In genomic region chrX:108835233-108835632, GRCm38 (mm10) we compare ENCODE assay signal across 9 mouse cellular contexts. TPM values are rescaled to one million over a fixed set of nuclear protein-coding genes. Genes with fewer than 3 reads are reported as not detected.
DNase-seq lines count a peak whose midpoint lies in the region; ATAC-seq and TF ChIP-seq lines count a peak whose summit lies in the region.
"Had no signal": no experiment of that assay in that cellular context is flagged by ENCODE, and none has a peak within 500 bp of the region (broad histone marks: within the 10 kb centered on the region; RNA-seq: fewer than 3 reads in every experiment).

No protein-coding gene starts in this region.

- H3K36me3 ChIP-seq in heart, embryonic 14.5 days (ENCODE audit: control insufficient read depth, insufficient read depth, low read length) = no peaks in the 10 kb centered on the region
- H3K36me3 ChIP-seq in ES-E14 (ENCODE audit: control insufficient read depth, insufficient read depth, low read length, poor library complexity, severe bottlenecking) (no peaks in the 10 kb centered on the region), macrophage (ENCODE audit: inconsistent target) (no peaks in the 10 kb centered on the region)
- no peaks in the 10 kb centered on the region for H3K36me3 ChIP-seq in forebrain, embryonic 16.5 days (ENCODE audit: control insufficient read depth, insufficient read depth)

- no peaks in the 10 kb centered on the region for H3K9me3 ChIP-seq in heart, embryonic 14.5 days (ENCODE audit: control insufficient read depth, low read length)
- no peaks in the 10 kb centered on the region for H3K9me3 ChIP-seq in ES-E14 (ENCODE audit: control insufficient read depth, insufficient read depth, low read depth, low read length)
- H3K9me3 ChIP-seq in forebrain, embryonic 16.5 days (ENCODE audit: control insufficient read depth, low read length) = no peaks in the 10 kb centered on the region

- no peak for ATAC-seq in heart, embryonic 14.5 days (ENCODE audit: insufficient number of reproducible peaks, insufficient read depth, low FRiP score, low read depth)
- ATAC-seq in forebrain, embryonic 16.5 days = no peak

- no peaks in the 10 kb centered on the region for H3K4me1 ChIP-seq in heart, embryonic 14.5 days (ENCODE audit: control insufficient read depth in 2 of 2, insufficient read depth in 2 of 2, low read length in 2 of 2)
- no peaks in the 10 kb centered on the region for H3K4me1 ChIP-seq in ES-E14 (ENCODE audit: control insufficient read depth in 2 of 2, insufficient read depth in 2 of 2, low read length in 2 of 2, poor library complexity in 1 of 2)
- no peaks in the 10 kb centered on the region for H3K4me1 ChIP-seq in forebrain, embryonic 16.5 days (replicated peaks; ENCODE audit: control insufficient read depth, insufficient read depth, low read length)

- no peak for DNase-seq in heart, postnatal 4 days
- no peak for DNase-seq in ES-E14 (ENCODE audit: low read depth, low spot score)
- no peak for DNase-seq in layer of hippocampus, adult 9-10 months (ENCODE audit: low spot score)
- no peak for DNase-seq in spleen, postnatal 14 days (ENCODE audit: low spot score in 2 of 2)
- DNase-seq in cerebellum, adult 8-10 months = no peak
- DNase-seq: cerebellum, postnatal 10 days had no signal

- no peaks in the 10 kb centered on the region for H3K27me3 ChIP-seq in heart, embryonic 14.5 days (ENCODE audit: control insufficient read depth, insufficient read depth, low read length)
- H3K27me3 ChIP-seq in forebrain, embryonic 16.5 days (replicated peaks; ENCODE audit: control insufficient read depth, insufficient read depth, low read length) = no peaks in the 10 kb centered on the region

- WGBS in heart, embryonic 14.5 days = 62% methylated on average over 5 of the region's 5 CpGs
- 70% methylated on average over 5 of the region's 5 CpGs for WGBS in forebrain, embryonic 16.5 days
- WGBS in macrophage (ENCODE audit: missing documents) = 30% methylated on average over 5 of the region's 5 CpGs

- H3K79me2 ChIP-seq in macrophage (ENCODE audit: inconsistent target) = peaks cover 19% of the 10 kb centered on the region; the same call in 1 of the 2 replicates

- H3K4me2 ChIP-seq in heart, embryonic 14.5 days (ENCODE audit: low read length) = peak overlapping the region; percentile 63
- H3K4me2 ChIP-seq in forebrain, embryonic 16.5 days (ENCODE audit: low read length) = peak overlapping the region; percentile 52

- H3K4me3 ChIP-seq in heart, embryonic 14.5 days (ENCODE audit: control insufficient read depth in 1 of 2, insufficient read depth in 1 of 2, low read depth in 1 of 2, low read length in 2 of 2) = peak overlapping the region; percentile 62 to 63; a peak in 3 of 4 replicates
- peak overlapping the region; percentile 63 to 87 for H3K4me3 ChIP-seq in ES-E14 (ENCODE audit: insufficient read depth in 1 of 2, low read depth in 1 of 2, low read length in 2 of 2, poor library complexity in 1 of 2, severe bottlenecking in 1 of 2)
- no peak overlapping the region; the same call in 1 of the 2 replicates for H3K4me3 ChIP-seq in forebrain, embryonic 16.5 days (replicated peaks; ENCODE audit: low read length)
- peak overlapping the region; percentile 50 for H3K4me3 ChIP-seq in macrophage (ENCODE audit: inconsistent target)

- in situ Hi-C loops in ES-E14 (cut with MboI; ENCODE audit: low sequenced_read_pairs in 2 of 2, unreplicated experiment in 2 of 2) = no loop called here

- no peak overlapping the region for H3K27ac ChIP-seq in heart, embryonic 14.5 days (replicated peaks in 1 of 2; ENCODE audit: control insufficient read depth in 1 of 2, insufficient read depth in 1 of 2, low read depth in 2 of 2, low read length in 2 of 2)
- H3K27ac ChIP-seq in ES-E14 (ENCODE audit: insufficient read depth, low read depth, low read length, poor library complexity, severe bottlenecking) (no peak overlapping the region), macrophage (no peak overlapping the region)
- H3K27ac ChIP-seq in forebrain, embryonic 16.5 days (ENCODE audit: low read length) = no peak overlapping the region

- no peak overlapping the region for H3K9ac ChIP-seq in heart, embryonic 14.5 days (ENCODE audit: low read length)
- peak overlapping the region; percentile 48; the same call in 1 of the 2 replicates for H3K9ac ChIP-seq in ES-E14 (ENCODE audit: insufficient read depth, low read depth, low read length, poor library complexity, severe bottlenecking)
- no peak overlapping the region for H3K9ac ChIP-seq in forebrain, embryonic 16.5 days (replicated peaks; ENCODE audit: low read depth, low read length)

TF ChIP-seq in ES-E14, 5 proteins besides CTCF, POLR2A, EP300 and RAD21:
- no peak for TF ChIP-seq CHD2 (IDR thresholded peaks at IDR 0.05; ENCODE audit: low read depth, low read length)
- no peak for TF ChIP-seq ZNF384 (IDR thresholded peaks at IDR 0.05; ENCODE audit: low read depth, low read length)
- no peak for TF ChIP-seq ZC3H11A (IDR thresholded peaks at IDR 0.05; ENCODE audit: borderline replicate concordance, low read depth, low read length)
- no peak for TF ChIP-seq HCFC1 (IDR thresholded peaks at IDR 0.05; ENCODE audit: borderline replicate concordance, insufficient read depth, low read length)
- no peak for TF ChIP-seq MAFK (IDR thresholded peaks at IDR 0.05; ENCODE audit: insufficient read depth, low read depth, low read length)

RNA-seq across cellular contexts. Expression of gene Brwd3, which starts 1.1 kb away (rescaled TPM):
- 2.7 and 2.9 TPM in 2 replicates for polyA plus RNA-seq in heart, embryonic 14.5 days (2014; fragmentation: Nextera tagmentation; extraction: Ambion mirVana)
- 1 to 10 TPM; 7.4 to 8.6 TPM for total RNA-seq in heart, postnatal 4 days (2021)
- 10.6 and 11.7 TPM in 2 replicates for total RNA-seq in ES-E14 (2012; rRNA removed)
- polyA plus RNA-seq in forebrain, embryonic 16.5 days (2015; fragmentation: Nextera tagmentation; extraction: Ambion mirVana) = 3.2 and 3.8 TPM in 2 replicates
- 10 to 100 TPM; 16.5 to 91.4 (median 48.1) TPM for total RNA-seq in macrophage (2018; cell fraction: chromatin; rRNA removed)
- total RNA-seq in macrophage (2018; cell fraction: cytosol; rRNA removed) = 10 to 100 TPM in 2 of 26 experiments, 1 to 10 TPM in 24; 3.8 to 10.7 (median 7.5) TPM
- total RNA-seq in macrophage (2018; cell fraction: nucleus; rRNA removed) = 10 to 100 TPM; 12.3 to 67.9 (median 22.7) TPM
- polyA plus RNA-seq in macrophage (2018) = 2.9 to 4.5 TPM (median 4.0 TPM) in 3 replicates
